In genomic region chr4:139380775-139381451, GRCm38 (mm10) we compare ENCODE assay signal across 8 mouse cellular contexts. TPM values are rescaled to one million over a fixed set of nuclear protein-coding genes. Genes with fewer than 3 reads are reported as not detected.
A peak's percentile ranks its signal among the peaks of the same experiment; 100 is the strongest.
DNase-seq lines count a peak whose midpoint lies in the region; ATAC-seq lines count a peak whose summit lies in the region.

No protein-coding gene starts in this region.

- H3K4me3 ChIP-seq in forebrain, embryonic 12.5 days (replicated peaks): peak overlapping the region; percentile 94
- H3K4me3 ChIP-seq in limb, embryonic 12.5 days (replicated peaks): peak overlapping the region; percentile 75
- H3K4me3 ChIP-seq in midbrain, embryonic 16.5 days (ENCODE audit: low read depth, low read length): peak overlapping the region; percentile 80

- WGBS in forebrain, embryonic 12.5 days: 5% methylated on average over 41 of the region's 44 CpGs
- 3% methylated on average over 43 of the region's 44 CpGs for WGBS in limb, embryonic 12.5 days
- WGBS in midbrain, embryonic 16.5 days: 5% methylated on average over 41 of the region's 44 CpGs

- DNase-seq in kidney, adult 9 months: peak; percentile 21
- DNase-seq in kidney, adult 18-20 months: no peak
- DNase-seq in NIH3T3 (ENCODE audit: low read depth): peak; percentile 2
- DNase-seq in B cell, adult 2 months: no peak
- DNase-seq in cerebellum, postnatal 4 days (ENCODE audit: low spot score in 2 of 2): no peak

- peak overlapping the region; percentile 89 for H3K9ac ChIP-seq in forebrain, embryonic 12.5 days
- H3K9ac ChIP-seq in limb, embryonic 12.5 days (replicated peaks): peak overlapping the region; percentile 87
- peak overlapping the region; percentile 83 for H3K9ac ChIP-seq in midbrain, embryonic 16.5 days (ENCODE audit: low read depth, low read length)

- H3K27ac ChIP-seq in forebrain, embryonic 12.5 days: peak overlapping the region; percentile 73
- peak overlapping the region; percentile 74 for H3K27ac ChIP-seq in limb, embryonic 12.5 days
- H3K27ac ChIP-seq in midbrain, embryonic 16.5 days (ENCODE audit: low read length): peak overlapping the region; percentile 80

- H3K4me2 ChIP-seq in forebrain, embryonic 12.5 days: peak overlapping the region; percentile 94
- peak overlapping the region; percentile 94 for H3K4me2 ChIP-seq in limb, embryonic 12.5 days
- peak overlapping the region; percentile 78 for H3K4me2 ChIP-seq in midbrain, embryonic 16.5 days (ENCODE audit: low read length)

- peak; percentile 80 for ATAC-seq in forebrain, embryonic 12.5 days (ENCODE audit: low FRiP score)
- peak; percentile 61 for ATAC-seq in limb, embryonic 12.5 days (ENCODE audit: insufficient number of reproducible peaks, insufficient read depth, low FRiP score, low TSS enrichment, low read depth)
- ATAC-seq in midbrain, embryonic 16.5 days: no peak; the same call in 1 of the 2 replicates

- H3K36me3 ChIP-seq in forebrain, embryonic 12.5 days (replicated peaks): peaks cover 20% of the 10 kb centered on the region
- H3K36me3 ChIP-seq in limb, embryonic 12.5 days: peaks cover 26% of the 10 kb centered on the region
- peaks cover 3% of the 10 kb centered on the region; the same call in 1 of the 2 replicates for H3K36me3 ChIP-seq in midbrain, embryonic 16.5 days (ENCODE audit: control insufficient read depth, insufficient read depth, low read length)

- H3K4me1 ChIP-seq in forebrain, embryonic 12.5 days: peaks cover 23% of the 10 kb centered on the region
- H3K4me1 ChIP-seq in limb, embryonic 12.5 days (replicated peaks): peaks cover 15% of the 10 kb centered on the region
- H3K4me1 ChIP-seq in midbrain, embryonic 16.5 days (ENCODE audit: control insufficient read depth, insufficient read depth, low read length): peaks cover 22% of the 10 kb centered on the region

- H3K9me3 ChIP-seq in forebrain, embryonic 12.5 days: no peaks in the 10 kb centered on the region
- no peaks in the 10 kb centered on the region for H3K9me3 ChIP-seq in limb, embryonic 12.5 days
- H3K9me3 ChIP-seq in midbrain, embryonic 16.5 days (replicated peaks; ENCODE audit: control insufficient read depth, low read length, poor library complexity, severe bottlenecking): no peaks in the 10 kb centered on the region

- H3K27me3 ChIP-seq in forebrain, embryonic 12.5 days: no peaks in the 10 kb centered on the region
- H3K27me3 ChIP-seq in limb, embryonic 12.5 days: no peaks in the 10 kb centered on the region
- H3K27me3 ChIP-seq in midbrain, embryonic 16.5 days (ENCODE audit: control insufficient read depth, insufficient read depth, low read depth, low read length): no peaks in the 10 kb centered on the region

RNA-seq across cellular contexts. Expression of gene Ubr4, which starts 28.5 kb away (rescaled TPM):
- 76.0 and 81.5 TPM in 2 replicates for polyA plus RNA-seq in forebrain, embryonic 12.5 days (2016; fragmentation: Nextera tagmentation; extraction: Ambion mirVana)
- polyA plus RNA-seq in limb, embryonic 12.5 days (2016; fragmentation: Nextera tagmentation; extraction: Ambion mirVana): 68.6 and 70.6 TPM in 2 replicates
- 78.6 and 86.2 TPM in 2 replicates for polyA plus RNA-seq in midbrain, embryonic 16.5 days (2015; fragmentation: Nextera tagmentation; extraction: Ambion mirVana)

RNA-seq across cellular contexts. Expression of gene Emc1, which starts 28.5 kb away (rescaled TPM):
- polyA plus RNA-seq in forebrain, embryonic 12.5 days (2016; fragmentation: Nextera tagmentation; extraction: Ambion mirVana): 34.9 and 35.6 TPM in 2 replicates
- 29.4 and 30.5 TPM in 2 replicates for polyA plus RNA-seq in limb, embryonic 12.5 days (2016; fragmentation: Nextera tagmentation; extraction: Ambion mirVana)
- polyA plus RNA-seq in midbrain, embryonic 16.5 days (2015; fragmentation: Nextera tagmentation; extraction: Ambion mirVana): 47.7 and 49.4 TPM in 2 replicates

RNA-seq across cellular contexts. Expression of gene Mrto4, which starts 28.5 kb away (rescaled TPM):
- polyA plus RNA-seq in forebrain, embryonic 12.5 days (2016; fragmentation: Nextera tagmentation; extraction: Ambion mirVana): 113 and 126 TPM in 2 replicates
- 132 and 139 TPM in 2 replicates for polyA plus RNA-seq in limb, embryonic 12.5 days (2016; fragmentation: Nextera tagmentation; extraction: Ambion mirVana)
- 81.8 and 82.1 TPM in 2 replicates for polyA plus RNA-seq in midbrain, embryonic 16.5 days (2015; fragmentation: Nextera tagmentation; extraction: Ambion mirVana)

Comparison
In these comparisons a context has a peak if more than half of its experiments do, and no peak if none do; other contexts are left out.
1. DNase-seq: peak in kidney, adult 9 months (single experiment) and NIH3T3 (single experiment); none in kidney, adult 18-20 months (single experiment), B cell, adult 2 months (0 of 2) and cerebellum, postnatal 4 days (0 of 2).
2. Peak in every context shown above with its lines, with median percentiles within 50 percentile points of each other: H3K27ac ChIP-seq, H3K4me2 ChIP-seq, H3K4me3 ChIP-seq and H3K9ac ChIP-seq.